Mouse (Mus musculus): ENCODE data around the gene Sap30l.

GRCm38 (mm10) chr11:57797828-57798227, 3.6 kb upstream of the Sap30l start:
- TF ChIP-seq ZKSCAN1 (IDR thresholded peaks at IDR 0.05; ENCODE audit: borderline replicate concordance, low read depth, low read length) (no peak), USF1 (IDR thresholded peaks at IDR 0.05; ENCODE audit: low read depth, low read length) (no peak), NELFE (IDR thresholded peaks at IDR 0.05; ENCODE audit: low read depth, low read length) (no peak), EP300 (IDR thresholded peaks at IDR 0.05; ENCODE audit: low read length) (no peak), RCOR1 (conservative IDR thresholded peaks at IDR 0.05; ENCODE audit: low read depth, low read length) (no peak), CTCF (conservative IDR thresholded peaks at IDR 0.05 in 1 of 2, IDR thresholded peaks at IDR 0.05 in 1 of 2; ENCODE audit: low read depth in 2 of 2, low read length in 2 of 2) (no peak), ELF1 (IDR thresholded peaks at IDR 0.05; ENCODE audit: low read depth, low read length) (no peak), POLR2A (IDR thresholded peaks at IDR 0.05; ENCODE audit: low read depth, low read length) (no peak), CHD2 (IDR thresholded peaks at IDR 0.05; ENCODE audit: low read length) (no peak), ETS1 (conservative IDR thresholded peaks at IDR 0.05; ENCODE audit: low read depth, low read length) (no peak), BHLHE40 (IDR thresholded peaks at IDR 0.05; ENCODE audit: low read depth, low read length) (no peak), MEF2A (IDR thresholded peaks at IDR 0.05; ENCODE audit: borderline replicate concordance, low read depth, low read length) (no peak), POLR2AphosphoS2 (IDR thresholded peaks at IDR 0.05; ENCODE audit: low read depth, low read length) (no peak)

Measured in CH12.LX (cell line).